Mouse (Mus musculus) mesoderm, embryonic 11.5 days (tissue): Measurements from ENCODE around the gene Nr2f1.

Experiments
- DNase-seq: peaks from one replicate; pipeline ENCODE4 v3.0.0-alpha.2; 2012; ENCODE audit warnings: low read depth, low spot score

Nr2f1 gene

DNA sequence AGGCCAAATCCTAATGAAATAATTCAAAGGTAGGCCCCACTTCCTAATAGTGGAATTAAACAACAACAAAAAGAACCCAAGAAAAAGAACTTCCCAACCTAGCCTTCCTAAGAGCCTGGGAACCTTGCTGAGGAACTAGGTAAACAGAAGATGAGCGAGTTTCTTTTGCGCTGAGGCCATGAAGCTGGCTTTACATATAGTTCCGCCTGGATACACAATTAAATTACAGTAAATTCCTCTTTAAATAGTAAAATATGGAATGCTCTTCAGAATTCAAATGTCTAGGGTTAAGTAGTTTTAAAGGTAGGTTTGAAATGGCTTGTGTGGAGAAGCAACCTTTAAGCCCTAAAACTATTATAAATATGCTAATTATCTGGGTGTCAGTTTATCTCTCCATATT, 19.3 kb downstream of the Nr2f1 start:
- no peak for DNase-seq

DNA sequence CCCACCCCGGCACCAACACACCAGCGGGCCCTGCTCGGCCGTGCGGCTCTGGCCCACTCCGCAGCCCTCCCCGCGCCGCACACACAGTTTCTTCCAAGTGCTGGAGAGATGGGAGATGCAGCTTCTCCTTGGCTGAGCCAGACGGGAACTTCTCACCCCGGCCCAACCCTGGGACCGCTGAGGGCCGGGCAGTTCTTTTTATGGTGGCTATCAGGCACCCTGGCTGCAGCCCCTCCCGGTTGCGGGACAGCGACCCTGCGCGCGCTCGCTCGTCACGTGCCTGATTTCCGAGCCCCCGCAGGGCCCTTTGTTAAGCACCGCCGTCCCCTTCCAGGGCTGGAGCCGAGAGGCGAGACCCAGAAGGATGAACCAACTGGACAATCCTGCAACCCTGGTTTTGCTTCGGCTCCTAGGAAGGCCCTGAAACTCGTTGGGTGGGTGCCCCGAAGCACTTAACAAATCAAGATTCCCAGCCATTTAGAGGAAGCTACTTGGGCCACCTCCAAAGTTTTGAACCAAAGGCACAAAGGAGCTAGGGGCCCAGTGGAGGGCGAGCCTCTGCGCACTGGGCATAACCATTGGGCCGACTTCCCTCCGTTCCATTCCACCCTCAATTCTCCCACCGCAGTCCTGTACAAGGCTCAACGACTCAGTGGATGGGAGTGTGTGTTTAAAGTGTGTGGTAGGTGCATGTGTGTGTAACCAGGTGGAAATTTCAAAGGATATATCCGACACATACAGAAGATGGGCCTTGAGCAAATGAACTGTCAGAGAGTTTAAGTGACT, 20.1 kb downstream of the Nr2f1 start:
- DNase-seq = no peak

DNA sequence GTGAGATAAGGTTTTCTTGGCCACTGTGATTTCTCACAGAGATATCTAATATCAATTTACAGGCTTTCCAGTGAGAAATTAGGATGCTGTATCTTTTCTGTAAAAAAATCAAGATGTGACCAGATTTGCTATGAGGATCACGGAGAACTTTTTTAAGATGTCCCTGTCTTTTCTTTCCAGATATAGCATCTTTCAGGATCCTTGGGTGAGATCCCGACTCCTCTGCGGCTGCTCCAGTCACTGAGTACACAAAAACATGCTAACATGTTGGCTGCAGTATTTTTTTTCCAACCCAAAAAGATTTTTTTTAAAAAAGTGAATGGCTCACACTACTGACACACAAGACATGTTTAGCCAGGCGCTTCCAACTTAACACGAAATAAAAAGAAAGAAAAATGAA, 20.8 kb downstream of the Nr2f1 start:
- no peak for DNase-seq

DNA sequence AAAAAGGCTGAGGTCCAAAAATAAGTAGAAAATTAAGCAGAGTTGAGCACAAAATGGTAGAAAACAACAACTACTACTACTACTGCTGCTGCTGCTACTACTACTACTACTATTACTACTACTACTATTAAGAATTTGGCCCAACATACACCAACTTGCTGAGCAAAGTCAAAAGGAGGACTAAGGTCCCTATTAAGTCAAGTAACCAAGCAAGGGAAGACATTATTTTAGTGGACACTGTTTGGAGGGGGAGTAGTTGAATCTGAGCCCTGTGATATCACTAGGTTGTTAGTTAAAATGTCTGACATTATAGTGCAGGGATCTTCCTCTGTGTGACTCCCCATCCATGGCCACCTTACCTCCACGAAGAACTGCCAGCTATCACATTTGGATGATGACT, 21.5 kb downstream of the Nr2f1 start:
- DNase-seq = no peak

DNA sequence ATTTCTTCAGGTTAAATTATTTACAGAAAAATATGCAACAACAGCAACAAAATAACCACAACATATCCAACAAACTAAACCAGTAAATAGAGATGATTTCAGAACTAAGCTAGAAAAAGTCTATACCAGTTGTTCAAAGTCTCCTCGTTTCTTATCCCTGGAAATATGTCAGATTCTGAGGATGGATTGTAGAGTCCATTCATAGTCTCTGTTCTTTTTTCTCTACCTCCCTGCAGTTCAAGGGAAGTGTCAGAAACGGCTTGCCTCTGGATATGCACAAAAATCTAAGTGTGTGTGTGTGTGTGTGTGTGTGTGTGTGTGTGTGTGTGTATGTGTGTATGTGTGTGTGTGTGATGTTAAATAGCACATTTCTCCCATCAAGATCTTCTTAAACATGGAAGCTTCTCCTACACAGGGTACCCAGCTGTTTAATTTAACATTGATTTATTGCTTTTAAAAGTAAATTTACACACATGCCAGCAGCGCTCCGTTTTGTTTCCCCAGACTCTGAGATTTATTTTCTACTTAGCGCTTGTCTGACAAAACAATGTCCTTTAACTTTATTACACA, 22.1 kb downstream of the Nr2f1 start:
- no peak for DNase-seq

DNA sequence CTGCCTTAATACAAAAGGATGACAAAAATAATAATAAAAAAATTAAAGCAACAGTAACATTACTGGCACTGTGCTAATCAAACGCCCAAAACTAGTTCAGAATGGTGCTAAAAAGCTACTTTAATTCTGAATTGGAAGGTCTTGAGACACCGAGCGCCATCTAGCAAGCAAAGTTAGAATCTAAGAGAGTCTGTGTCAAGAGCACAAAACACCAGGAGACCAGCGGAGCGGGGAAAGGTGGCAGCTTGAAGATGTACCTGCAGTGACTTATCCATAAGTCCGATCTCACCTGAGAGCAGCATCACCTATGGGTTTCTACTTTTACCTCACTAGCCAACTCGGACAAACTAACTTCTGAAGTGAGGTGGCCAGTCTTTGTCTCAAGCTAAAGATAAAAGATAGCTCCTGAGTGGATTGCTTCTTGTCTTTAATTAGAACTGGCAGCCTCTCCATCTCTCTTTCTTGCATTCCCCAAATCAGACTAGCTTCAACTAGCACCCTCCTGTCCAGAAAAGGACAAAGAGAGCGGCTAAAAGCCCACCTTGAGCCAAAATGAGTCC, 23.7 kb downstream of the Nr2f1 start:
- no peak for DNase-seq

DNA sequence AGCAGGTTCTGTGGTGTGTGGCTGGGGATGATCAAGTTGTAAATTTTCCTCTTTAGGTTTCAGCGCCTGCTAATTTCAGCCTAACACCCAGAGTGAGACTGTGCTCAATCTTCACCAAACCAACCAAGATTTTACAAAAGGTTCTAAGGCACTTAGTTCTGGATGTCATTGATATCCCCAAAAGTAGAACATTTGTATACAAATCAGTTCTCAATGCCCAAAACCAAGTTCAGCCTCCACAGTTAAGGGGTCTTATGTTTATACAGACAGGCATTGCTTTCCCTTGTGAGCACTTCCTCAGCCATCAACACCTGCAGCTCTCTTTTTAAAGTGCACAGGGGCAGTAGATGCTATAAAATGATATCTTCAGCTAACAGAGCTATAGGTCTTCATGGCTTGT, 24.7 kb downstream of the Nr2f1 start:
- DNase-seq = no peak

DNA sequence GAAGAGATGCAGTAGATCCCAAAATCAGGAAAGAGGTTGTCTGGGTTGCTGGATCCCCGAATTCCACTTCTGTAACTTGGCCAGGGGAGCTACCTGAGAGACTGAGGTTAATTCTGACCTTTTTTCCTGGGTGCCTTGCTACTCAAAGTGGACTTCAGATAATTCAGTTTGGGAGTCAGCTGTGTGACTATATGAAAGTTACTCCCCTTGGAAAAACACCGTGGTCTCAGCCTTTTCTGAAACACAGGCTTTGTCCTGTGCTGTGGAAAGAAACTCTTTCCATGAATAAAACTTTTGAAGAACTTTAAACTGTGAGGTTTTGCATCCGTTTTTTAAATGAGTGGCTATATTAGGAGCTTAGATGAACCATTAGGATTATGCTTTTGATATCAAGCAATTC, 25.4 kb downstream of the Nr2f1 start:
- no peak for DNase-seq

DNA sequence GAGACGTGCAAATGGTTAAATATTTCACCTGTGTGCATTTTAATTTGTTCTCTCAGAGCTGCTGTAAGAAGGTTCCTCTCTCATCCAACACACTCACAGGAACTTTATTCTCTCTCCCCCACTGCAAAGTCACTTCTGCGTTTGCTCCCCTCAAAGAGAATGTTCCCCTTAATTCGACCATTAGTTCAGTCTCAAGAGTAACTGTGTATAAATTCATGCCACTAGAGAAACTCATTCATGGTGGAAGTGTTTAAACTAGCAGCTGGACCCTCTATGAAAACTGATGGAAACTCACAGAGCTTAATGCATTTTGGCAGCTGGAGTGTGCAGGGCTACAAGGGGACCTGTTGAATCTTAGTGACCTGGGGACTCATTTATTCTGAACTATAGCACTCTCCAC, 26.7 kb downstream of the Nr2f1 start:
- DNase-seq = no peak

DNA sequence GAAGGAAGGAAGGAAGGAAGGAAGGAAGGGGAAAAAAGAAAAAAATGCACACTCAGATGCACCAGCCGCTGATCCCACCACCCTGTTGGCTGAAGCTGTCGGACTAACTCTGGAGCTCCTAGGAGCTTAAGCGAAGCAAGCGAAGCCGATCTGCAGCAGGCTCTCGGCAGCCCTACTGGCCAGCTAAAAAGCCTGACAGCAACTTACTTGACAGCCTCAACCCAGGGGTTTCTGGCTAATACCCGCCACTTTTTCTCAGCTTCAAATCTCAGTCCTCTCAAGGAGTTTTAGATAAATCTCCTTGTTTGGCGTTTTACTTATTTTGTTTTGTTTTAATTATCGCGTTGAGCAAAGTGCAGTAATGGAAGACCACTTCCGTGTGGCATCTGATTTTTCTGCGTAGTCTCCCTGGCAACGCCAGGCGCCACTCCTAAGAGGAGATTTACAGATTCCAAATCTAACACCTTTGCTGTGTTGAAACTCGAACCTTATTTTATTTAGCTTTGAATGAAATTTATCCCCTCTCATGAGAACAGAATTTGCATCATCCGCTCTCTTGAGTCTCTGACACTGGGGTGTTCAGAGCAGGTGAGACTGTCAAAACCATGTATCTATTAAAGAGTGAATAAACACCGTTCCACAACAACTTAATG, 27.4 kb downstream of the Nr2f1 start:
- no peak for DNase-seq

DNA sequence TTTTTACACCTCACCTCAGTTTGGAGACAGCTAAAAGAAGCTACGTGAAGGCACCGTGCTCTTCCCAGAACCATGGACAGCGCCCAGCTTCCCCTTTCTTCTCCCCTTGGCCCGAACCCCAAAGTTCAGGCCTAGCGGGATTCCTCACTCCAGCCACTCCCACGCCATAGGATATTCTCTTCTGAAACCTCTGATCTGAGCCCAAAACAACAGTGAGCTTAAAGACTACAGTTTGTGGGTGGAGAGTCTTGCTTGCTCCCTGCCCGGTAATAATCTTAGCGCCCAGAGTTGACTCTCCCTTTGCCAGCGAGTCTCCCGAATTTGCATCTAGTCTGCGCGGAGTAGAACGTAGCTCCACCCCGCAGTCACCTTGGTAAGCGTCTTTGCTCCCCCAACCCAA, 28.2 kb downstream of the Nr2f1 start:
- DNase-seq = no peak

DNA sequence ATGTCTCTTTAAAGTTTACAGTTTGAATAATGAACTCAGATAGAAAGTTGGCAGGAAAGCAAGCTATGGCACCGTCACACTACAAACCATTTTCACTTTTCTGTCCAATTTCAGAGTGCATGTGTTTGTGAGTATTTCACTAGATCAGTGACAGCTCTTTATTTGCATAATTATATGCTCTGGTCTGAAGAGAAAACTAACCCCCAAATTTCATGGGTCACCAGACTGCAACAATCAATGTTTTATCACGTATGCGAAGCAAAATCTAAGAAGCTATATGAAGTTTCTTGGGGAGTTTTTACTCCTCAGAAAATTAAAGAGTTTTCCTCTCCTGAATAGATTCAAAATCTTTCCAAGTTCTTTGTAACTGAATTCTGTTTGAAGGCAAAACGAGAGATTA, 31.4 kb downstream of the Nr2f1 start:
- no peak for DNase-seq

DNA sequence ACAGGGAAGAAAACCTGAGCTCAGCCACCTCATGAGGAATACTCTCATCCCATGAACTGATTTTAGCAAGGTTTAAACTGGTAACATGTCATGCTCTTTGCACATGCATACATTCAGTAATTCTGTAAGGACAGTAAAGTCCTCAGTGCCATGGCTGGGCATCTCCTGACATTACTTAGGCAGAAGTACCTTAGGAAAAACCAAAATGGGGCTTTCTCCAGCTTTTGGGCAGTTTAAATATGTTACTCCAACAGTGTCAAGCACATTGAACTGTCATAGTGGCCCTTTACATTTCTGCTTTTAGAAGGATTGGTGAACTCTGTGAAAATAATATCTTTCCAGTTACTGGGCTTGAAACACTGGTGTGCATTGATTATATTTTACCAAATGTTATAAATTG, 34.6 kb downstream of the Nr2f1 start:
- no peak for DNase-seq

DNA sequence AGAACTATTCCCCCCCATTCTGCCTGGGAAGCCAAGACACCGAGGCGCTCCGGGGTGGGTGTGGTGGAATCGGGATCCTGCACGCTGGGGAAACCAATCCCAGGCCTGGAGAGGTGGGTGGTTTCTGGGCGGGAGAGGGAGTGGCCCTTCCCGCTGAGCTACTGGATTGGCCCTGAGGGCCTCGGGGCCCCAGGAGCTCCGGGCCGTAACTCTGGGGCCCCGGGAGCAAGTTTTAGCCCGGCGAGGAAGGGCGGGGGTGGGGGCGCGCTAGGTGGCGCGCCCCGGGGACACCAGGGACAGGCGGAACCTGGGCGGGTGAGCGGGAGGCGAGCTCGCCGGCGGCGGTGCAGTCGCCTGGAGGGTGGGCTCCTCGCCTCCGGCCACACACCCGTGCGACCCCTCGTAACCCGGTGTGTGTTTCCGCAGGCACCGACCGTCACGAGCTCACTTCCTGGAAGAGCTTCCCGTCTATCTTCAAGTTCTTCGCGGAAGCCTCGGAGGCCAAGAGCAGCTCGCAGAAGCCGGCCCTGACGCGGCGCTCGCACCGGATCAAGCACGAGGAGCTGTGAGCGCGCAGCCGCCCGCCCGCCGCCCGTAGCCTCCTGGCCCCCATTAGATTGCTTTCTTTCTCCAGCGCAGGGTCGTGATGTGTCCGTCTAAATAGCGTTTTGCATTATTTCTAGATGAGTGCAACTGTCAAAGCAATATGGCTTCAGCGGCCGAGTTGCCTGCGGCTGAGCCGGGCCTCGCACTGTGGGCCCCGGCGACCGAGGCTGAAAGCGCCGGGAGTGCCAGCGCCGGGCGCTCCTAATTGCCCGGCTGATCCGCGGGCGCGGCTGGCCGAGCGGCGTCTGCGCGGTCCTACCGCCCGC, 36.2 kb downstream of the Nr2f1 start:
- peak; percentile 88 for DNase-seq

DNA sequence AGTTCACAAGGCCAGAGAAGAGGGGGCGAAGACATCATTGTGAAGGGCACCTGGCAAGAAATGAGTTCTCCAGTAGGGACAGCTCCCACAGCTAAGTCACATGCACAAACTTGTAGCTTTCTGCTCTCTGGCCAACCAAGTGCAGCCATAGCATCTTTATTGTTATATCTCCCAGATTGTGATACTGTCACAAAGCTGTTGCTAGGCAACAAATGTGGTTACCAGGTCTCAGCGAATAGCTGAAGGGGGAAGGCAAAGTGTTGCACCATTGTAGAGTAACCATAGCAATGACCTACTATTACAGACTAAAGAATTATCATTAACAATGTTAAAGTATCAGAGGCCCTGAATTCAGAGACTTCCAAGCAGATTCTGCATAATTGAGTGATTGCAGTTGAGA, 37.4 kb downstream of the Nr2f1 start:
- peak; percentile 73 for DNase-seq

DNA sequence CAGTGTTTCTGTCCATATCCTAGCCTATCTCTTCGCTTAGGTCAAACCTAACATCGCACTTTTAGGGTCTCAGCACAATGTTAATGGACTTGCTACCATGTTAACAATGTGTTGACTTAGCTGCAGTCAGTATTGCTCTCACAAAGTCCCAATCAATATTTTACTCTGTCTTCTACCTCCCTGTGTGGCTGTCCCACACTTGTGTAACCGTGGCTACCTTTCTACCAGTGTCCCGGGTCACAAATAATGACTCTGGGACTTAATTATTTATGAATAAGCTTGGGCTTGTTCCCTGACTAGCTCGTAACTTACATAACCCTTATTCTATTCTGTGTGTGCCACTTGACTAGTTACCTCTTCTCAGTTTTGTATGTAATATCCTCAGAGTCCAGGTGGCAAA, 42.1 kb downstream of the Nr2f1 start:
- no peak for DNase-seq
